Mouse (Mus musculus): ENCODE measurements around the gene Tnfrsf4.
A peak's percentile ranks its signal among the peaks of the same experiment; 100 is the strongest.

The Tnfrsf4 gene

GRCm38 (mm10) chr4:156013637-156014036, at the start of gene Tnfrsf4:
Gene Tnfrsf4, plus strand, starts transcription at chr4:156013843.
- DNase-seq (ENCODE audit: low spot score) = no peak

DNA sequence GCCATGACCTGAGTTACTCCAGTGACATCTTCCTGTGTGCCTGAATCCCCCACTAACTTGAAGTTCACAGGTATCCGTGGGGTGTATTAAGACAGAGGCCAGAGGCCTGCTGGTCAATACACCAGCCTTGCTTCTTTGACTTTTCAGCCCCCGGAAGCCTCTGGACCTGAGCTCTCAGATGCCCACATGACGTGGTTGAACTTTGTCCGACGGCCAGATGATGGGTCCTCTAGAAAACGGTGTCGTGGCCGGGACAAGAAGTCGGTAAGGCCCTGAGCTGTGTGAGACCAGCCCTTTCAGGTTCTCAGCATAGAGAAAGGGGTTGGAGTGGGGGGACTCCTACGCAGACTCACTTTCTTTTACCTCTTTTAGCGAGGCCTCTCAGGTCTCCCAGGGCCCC, 49.2 kb upstream of the Tnfrsf4 start:
- no peak for DNase-seq (ENCODE audit: low spot score)

DNA sequence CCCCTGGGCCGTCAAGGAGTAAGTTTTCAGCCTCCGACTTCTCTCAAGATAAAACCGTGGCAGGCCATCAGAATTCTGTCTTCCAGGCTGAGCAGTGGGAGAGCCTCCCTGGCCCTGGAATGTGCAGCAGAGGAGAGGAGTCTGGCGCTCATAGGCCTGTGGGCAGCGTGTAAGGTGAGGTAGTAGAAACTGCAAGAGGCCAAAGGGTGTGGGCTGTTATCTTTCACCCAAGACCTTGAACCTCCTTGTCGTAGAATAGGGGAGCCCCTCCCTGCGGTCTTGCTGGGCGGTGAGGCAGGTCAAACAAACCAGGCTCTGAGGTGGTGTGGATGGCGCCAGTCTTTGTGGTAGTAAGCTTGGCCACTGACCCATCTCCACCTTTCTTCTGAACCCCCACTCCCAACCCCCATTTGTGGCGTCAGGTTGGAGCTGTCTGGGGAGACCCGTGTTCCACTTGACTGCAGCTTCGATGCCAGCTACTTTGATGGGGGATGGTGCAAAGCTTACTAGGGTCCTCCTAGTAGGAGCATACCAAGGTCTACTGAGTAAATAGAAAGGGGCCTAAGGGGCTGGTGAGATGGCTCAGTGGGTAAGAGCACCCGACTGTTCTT, 44.5 kb upstream of the Tnfrsf4 start:
- no peak for DNase-seq (ENCODE audit: low spot score)

- DNase-seq (ENCODE audit: low spot score) = no peak
Measured at GRCm38 (mm10) chr4:155970286-155970685, 43.4 kb upstream of the Tnfrsf4 start.

DNA sequence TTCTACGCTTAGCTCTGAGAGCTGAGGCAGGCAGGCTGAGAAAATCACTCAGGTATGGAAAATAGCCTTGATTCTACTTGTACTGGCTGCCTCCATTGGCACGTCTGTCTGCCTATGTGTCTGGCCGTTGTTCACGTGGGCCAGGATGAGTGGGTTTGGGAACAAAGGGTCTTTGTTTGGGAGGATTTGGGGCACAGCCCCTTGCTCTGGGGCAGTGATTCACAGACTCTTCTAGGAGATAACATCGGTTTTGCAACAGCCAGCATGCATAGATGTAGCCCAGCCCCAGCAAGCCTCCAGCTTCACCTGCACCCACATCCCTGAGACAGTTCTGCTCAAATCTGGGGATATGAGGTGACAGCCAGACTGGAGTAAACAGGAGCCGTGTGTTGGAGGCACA, 41.0 kb upstream of the Tnfrsf4 start:
- no peak for DNase-seq (ENCODE audit: low spot score)

- DNase-seq (ENCODE audit: low spot score) = no peak
Measured at GRCm38 (mm10) chr4:155973239-155973638, 40.4 kb upstream of the Tnfrsf4 start.

GRCm38 (mm10) chr4:155981436-155982082, 32.1 kb upstream of the Tnfrsf4 start:
- DNase-seq (ENCODE audit: low spot score) = no peak

- no peak for DNase-seq (ENCODE audit: low spot score)
Measured at GRCm38 (mm10) chr4:155983788-155984187, 29.9 kb upstream of the Tnfrsf4 start.

DNA sequence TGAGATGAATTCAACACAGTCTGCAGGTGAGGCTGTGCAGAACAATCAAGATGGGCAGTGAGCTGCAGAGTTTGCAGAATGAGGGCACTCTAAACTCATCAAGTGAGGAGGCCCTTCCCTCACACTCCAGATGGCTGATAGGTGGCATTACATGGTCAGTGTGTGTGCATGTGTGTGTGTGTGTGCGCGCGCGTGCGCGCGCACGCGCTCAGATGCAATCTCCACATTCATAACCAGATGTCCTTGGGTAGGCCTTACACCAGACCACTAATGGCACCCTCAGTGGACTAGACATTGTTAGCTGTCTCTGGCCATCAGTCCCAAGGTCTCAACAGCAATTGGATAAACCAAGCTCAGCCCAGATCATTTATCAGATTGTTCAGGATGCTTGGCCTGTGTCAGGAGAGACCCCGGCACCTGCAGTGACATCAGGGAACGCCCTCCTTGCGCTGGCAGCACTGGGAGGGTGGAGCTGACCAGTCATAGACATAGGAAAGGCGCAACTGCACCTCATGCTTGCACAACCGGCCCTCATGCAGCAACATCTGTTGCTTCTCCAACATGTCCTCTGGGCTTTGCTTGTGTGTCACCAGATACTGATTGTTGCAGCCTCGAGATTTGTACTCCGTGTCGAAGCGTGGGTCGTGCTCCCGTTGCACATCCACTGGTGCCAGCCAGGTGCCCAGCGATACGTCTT, 22.3 kb upstream of the Tnfrsf4 start:
- DNase-seq (ENCODE audit: low spot score) = no peak

DNA sequence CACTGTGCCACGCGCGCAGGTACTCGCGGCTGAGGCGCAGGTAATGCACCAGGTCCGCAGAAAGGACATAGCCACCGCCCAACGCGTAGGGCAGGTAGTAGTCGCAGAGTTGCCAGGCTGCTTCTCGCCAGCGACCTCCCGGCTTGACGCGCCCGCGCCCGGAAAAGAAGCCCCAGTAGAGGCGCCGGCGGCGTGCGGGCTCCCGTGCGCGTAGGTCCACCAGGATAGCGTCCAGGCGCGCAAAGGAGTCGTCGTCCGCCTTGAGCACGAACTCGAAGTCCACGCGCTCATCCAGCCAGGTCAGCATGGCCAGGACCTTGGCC, 21.8 kb upstream of the Tnfrsf4 start:
- no peak for DNase-seq (ENCODE audit: low spot score)

DNA sequence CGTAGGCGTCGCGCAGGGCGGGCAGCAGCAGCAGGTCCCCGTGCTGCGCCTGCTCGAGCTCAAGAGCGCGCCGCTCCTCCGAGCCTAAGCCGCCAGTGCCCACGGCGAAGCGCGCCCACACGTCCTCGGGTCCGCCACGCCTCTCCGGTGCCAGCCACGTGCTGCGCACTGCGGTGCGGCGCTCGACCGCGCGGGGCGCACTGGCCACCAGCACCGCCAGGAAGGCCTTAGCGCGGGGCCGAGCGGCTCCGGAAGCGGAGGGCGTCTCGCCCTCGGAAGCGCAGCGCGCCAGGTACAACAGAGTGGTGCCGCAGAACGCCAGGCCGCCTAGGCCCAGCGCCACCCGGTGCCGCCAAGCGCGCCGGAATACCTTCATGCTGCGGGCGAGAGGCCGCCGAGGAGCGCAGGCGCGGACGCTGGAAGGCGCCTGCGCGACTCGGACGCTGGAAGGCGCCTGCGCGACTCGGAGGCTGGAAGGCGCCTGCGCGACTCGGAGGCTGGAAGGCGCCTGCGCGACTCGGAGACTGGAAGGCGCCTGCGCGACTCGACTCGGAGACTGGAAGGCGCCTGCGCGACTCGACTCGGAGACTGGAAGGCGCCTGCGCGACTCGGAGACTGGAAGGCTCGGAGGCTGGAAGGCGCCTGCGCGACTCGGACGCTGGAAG, 21.3 kb upstream of the Tnfrsf4 start, which contains the start of the genes B3galt6 and Sdf4:
TSS of gene B3galt6 (minus strand) at position 409 of the 665 bp plus-strand sequence.
TSS of gene Sdf4 (plus strand) at position 632 of the 665 bp plus-strand sequence.
- peak; percentile 79 for DNase-seq (ENCODE audit: low spot score)

GRCm38 (mm10) chr4:155992906-155993547, 20.6 kb upstream of the Tnfrsf4 start:
- peak; percentile 97 for DNase-seq (ENCODE audit: low spot score)

DNA sequence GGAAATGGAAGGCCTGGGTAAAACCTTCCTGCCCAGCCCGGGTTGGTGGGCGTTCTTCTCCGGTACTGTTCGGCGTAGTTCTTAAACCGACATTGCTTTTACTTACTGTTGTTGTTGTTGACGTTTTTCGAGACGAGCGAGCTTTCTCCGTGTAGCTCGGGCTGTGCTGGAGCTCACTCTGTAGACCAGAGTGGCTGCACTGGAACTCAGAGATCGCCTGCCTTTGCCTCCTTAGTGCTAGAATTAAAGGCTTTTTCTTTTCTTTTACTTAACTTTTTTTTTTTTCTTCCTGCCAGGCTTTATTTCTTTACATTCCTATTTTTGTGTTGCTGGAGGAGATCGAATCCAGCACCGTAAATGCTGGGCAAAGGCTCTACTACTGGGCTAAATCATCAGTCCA, 20.0 kb upstream of the Tnfrsf4 start:
- no peak for DNase-seq (ENCODE audit: low spot score)

DNA sequence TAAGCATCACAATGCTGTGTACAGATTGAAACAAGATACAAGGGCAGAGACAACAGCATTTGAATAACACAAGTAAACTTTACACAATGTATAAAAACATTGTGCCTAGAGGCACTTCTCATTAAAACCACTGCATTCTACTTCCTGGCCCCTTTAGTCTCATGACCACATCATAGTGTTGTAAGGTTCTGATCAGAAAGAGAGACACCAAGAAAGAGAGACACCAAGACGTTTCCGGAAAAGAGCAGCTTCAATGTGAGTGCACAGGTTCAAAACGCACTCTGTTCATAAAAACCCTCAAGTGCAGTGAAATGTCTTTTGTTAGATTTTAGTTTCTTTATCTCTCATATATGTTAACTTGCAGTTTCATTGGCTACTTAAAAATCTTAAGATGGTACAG, 9.5 kb upstream of the Tnfrsf4 start:
- no peak for DNase-seq (ENCODE audit: low spot score)

DNA sequence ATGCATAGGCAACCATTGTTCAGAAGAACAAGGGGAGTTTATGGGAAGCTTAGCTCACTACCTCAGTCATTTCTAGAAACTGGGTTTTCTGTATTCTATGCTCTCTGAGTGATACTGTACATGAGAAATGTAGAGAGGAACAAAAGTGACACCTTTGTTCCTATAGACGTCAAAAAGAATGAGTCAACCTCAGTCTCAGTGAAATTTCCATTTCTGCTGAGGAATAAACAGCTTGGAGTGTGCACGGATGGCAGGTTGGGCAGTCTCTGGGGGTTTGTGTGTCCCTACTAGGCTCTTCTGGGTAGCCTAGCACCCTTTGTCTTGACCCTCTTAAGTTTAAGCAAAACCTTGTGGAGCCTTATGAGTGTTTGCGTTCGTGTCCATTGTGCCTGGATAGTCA, 5.3 kb upstream of the Tnfrsf4 start:
- no peak for DNase-seq (ENCODE audit: low spot score)

DNA sequence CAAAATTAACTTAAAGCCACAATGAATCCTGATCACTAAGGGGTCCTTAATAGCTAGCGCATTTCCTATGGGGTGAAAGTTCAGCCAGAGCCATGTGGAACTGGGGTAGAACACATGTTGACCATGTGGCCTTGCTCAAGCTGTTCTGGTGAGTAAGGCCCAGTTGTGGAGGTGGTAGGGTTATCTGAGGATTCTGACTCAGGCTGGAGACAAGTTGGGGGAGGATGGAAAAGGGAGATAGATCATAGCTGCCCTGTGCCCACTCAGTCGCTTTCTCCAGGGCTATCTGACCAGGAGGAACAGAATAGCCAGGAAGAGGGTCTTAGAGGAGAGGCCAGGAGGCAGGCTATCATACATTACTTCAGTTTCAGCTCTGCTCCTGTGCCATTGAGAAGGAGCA, 793 bp downstream of the Tnfrsf4 start:
- DNase-seq (ENCODE audit: low spot score) = no peak

DNA sequence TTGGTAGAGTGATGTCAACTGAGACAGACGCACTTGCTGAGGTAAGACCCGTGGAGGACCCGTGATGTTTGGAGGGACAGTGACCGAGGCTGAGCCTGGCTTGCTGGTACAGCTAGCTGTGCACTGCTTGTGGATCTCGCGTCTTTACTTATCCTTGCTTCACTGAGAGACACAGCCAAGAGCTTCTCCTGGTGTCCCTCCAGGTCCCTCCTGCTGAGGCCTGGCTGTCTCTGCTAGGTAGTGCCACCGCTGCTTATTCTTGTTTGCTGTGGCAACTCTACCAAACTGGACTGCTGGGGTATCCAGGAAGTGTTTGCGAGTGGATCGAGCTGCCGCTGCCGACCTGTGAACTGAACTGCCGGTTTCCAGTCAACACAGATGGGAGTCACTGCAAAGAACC, 6.1 kb downstream of the Tnfrsf4 start:
- no peak for DNase-seq (ENCODE audit: low spot score)

DNA sequence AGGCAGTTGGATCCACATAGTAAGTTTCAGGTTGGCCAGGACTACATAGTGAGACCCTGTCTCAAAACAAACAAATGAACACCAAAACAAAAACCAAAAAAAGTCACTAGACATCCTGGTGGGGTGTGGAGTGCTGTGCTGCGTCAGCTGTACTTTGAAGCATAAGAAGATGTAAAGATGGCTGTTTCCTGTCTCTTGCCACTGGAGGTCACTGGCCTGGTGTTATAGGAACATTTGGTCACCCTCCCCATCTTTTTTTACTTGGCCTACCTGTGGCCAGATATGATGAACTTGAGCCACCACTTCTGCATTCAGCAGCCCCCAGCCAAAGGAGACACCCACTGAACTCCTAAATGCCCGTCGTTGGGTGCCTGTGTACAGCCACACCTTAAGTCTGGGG, 7.7 kb downstream of the Tnfrsf4 start:
- no peak for DNase-seq (ENCODE audit: low spot score)

DNA sequence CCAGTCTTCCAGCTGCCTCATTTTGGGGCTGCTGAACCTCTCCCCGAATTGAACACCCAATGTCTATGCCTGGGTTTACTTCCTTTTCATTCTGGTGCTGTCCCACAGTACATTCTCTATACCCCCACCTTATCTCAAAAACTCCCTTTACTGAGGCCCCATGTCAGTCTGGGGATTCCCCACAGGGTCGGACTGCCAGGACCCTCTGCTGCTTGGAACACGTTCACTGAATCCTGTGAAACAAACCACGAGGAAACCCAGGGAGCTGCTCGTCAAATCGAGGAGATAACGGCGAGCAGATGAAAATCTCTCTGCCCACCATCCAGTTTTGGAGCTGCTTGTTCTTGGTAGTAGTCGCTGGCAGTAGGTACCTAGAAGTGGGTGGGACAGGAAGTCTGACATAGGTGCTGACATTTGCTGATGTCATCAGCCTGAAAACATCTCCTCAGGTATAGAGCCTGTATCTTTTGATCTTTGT, 8.3 kb downstream of the Tnfrsf4 start:
- DNase-seq (ENCODE audit: low spot score) = no peak

- no peak for DNase-seq (ENCODE audit: low spot score)
Measured at GRCm38 (mm10) chr4:156023520-156023919, 9.9 kb downstream of the Tnfrsf4 start.

- DNase-seq (ENCODE audit: low spot score) = no peak
Measured at GRCm38 (mm10) chr4:156024184-156024583, 10.5 kb downstream of the Tnfrsf4 start.

DNA sequence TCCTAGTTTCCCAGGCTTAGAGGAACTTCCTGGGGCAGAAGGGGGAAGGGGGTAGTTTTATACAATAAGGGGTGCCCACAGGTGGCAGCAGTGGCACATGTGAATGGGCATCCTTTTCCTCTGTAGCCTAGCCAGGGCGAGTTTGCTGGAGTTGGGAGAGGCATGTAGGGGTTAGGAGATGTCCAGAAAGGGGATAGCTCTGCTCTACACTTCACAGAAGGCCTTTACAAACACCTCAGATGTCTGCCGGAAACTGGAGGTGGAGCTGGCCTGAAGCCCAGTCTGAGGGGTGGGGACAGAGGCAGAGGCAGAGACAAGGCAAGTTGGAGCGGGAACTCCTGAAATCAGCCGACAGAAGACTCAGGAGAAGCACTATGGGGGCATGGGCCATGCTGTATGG, 12.4 kb downstream of the Tnfrsf4 start, which contains the start of gene Tnfrsf18:
TSS of gene Tnfrsf18 (plus strand) at position 152 of the 400 bp plus-strand sequence.
- DNase-seq (ENCODE audit: low spot score) = no peak
